Mouse (Mus musculus): ENCODE results near the gene Gga2.

Gene Gga2

GRCm38 (mm10) chr7:122000396-122000795, 20.6 kb downstream of the Gga2 start:
- DNase-seq, result no peak

GRCm38 (mm10) chr7:121995961-121996360, 25.1 kb downstream of the Gga2 start:
- no peak for DNase-seq

GRCm38 (mm10) chr7:121981307-121981871, 39.6 kb downstream of the Gga2 start, which contains the start of gene Cog7:
Gene Cog7, minus strand, starts transcription at chr7:121981711.
- DNase-seq, result peak; percentile 96

GRCm38 (mm10) chr7:121975031-121975430, 46.0 kb downstream of the Gga2 start:
- DNase-seq, result peak; percentile 73 to 86

- DNase-seq, result no peak
Observed at GRCm38 (mm10) chr7:121971698-121972097, 49.3 kb downstream of the Gga2 start.

- DNase-seq, result no peak
Observed at GRCm38 (mm10) chr7:121970250-121970649, 50.8 kb downstream of the Gga2 start.

GRCm38 (mm10) chr7:121968816-121969215, 52.2 kb downstream of the Gga2 start:
- DNase-seq, result no peak

GRCm38 (mm10) chr7:121968242-121968641, 52.8 kb downstream of the Gga2 start:
- no peak for DNase-seq

GRCm38 (mm10) chr7:121966169-121966568, 54.9 kb downstream of the Gga2 start:
- no peak for DNase-seq

GRCm38 (mm10) chr7:121963883-121964398, 57.1 kb downstream of the Gga2 start:
- peak in 1 of 2 experiments; percentile 59 for DNase-seq

GRCm38 (mm10) chr7:121962571-121962959, 58.5 kb downstream of the Gga2 start:
- no peak for DNase-seq

- no peak for DNase-seq
Observed at GRCm38 (mm10) chr7:121961913-121962570, 59.0 kb downstream of the Gga2 start.

GRCm38 (mm10) chr7:121955802-121956201, 65.2 kb downstream of the Gga2 start:
- DNase-seq, result peak in 1 of 2 experiments; percentile 48

- peak; percentile 27 to 76 for DNase-seq
Observed at GRCm38 (mm10) chr7:121954891-121955669, 65.9 kb downstream of the Gga2 start.

GRCm38 (mm10) chr7:121947513-121947912, 73.5 kb downstream of the Gga2 start:
- DNase-seq, result no peak

- no peak for DNase-seq
Observed at GRCm38 (mm10) chr7:121946196-121946595, 74.8 kb downstream of the Gga2 start.

GRCm38 (mm10) chr7:121942371-121942770, 78.7 kb downstream of the Gga2 start:
- no peak for DNase-seq

- DNase-seq, result no peak
Observed at GRCm38 (mm10) chr7:121941640-121942039, 79.4 kb downstream of the Gga2 start.

GRCm38 (mm10) chr7:121941016-121941415, 80.0 kb downstream of the Gga2 start:
- peak in 1 of 2 experiments; percentile 52 for DNase-seq

- DNase-seq, result no peak
Observed at GRCm38 (mm10) chr7:121939729-121940128, 81.3 kb downstream of the Gga2 start.

- no peak for DNase-seq
Observed at GRCm38 (mm10) chr7:121939244-121939643, 81.8 kb downstream of the Gga2 start.

- DNase-seq, result no peak
Observed at GRCm38 (mm10) chr7:121938124-121938891, 82.7 kb downstream of the Gga2 start.
